Mouse (Mus musculus) monocyte, adult 5-6 weeks (primary cell): ENCODE results near the gene Nyap1. TPM values are rescaled to one million over a fixed set of nuclear protein-coding genes. Genes with fewer than 3 reads are reported as not detected.

ENCODE experiments used
- ATAC-seq: fragments of 153-309, 156-312 bp; replicated peaks from 2 replicates; pipeline ENCODE4 v1.8.0; 2017; ENCODE audit warnings: mild to moderate bottlenecking; ENCODE audit not compliant: low TSS enrichment, insufficient number of reproducible peaks, severe bottlenecking, poor library complexity, low FRiP score
- total RNA-seq: library from RNA; stranded (forward); fragments of 200-1000, 200-491, 200-594 nt; gene quantifications from 3 replicates; pipeline ENCODE4 v1.2.3, GENCODE M21; 2017

The Nyap1 gene
- total RNA-seq, 1 experiment from 2014 or later = 0.19 TPM

- ATAC-seq = no peak
Observed at GRCm38 (mm10) chr5:137719088-137719487, 22.3 kb downstream of the Nyap1 start.

- peak; percentile 89 for ATAC-seq
Observed at GRCm38 (mm10) chr5:137718020-137718790, 23.2 kb downstream of the Nyap1 start.

DNA sequence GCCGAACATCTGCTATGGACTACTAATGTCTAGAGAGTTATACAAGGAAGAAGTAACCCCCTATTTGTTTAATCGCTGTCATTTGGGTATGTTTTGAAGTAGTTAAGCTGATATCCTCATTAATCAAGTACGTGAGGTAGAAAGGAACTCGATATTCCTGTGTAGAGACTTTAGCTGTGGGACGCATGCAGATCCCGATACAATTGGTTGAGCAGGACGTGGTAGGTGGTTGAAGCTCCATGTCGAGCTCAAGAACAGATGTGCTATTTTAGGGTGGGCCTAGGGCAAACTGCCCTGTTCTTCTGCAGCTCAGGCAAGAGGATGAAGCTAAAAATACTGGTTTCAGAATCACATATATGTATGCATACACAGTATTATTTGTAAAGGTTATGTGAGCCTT, 25.7 kb downstream of the Nyap1 start:
- no peak for ATAC-seq

GRCm38 (mm10) chr5:137713454-137713853, 28.0 kb downstream of the Nyap1 start:
- no peak for ATAC-seq

GRCm38 (mm10) chr5:137706913-137707633, 34.3 kb downstream of the Nyap1 start:
- peak; percentile 67 for ATAC-seq

GRCm38 (mm10) chr5:137705242-137705641, 36.2 kb downstream of the Nyap1 start:
- peak; percentile 51 for ATAC-seq

DNA sequence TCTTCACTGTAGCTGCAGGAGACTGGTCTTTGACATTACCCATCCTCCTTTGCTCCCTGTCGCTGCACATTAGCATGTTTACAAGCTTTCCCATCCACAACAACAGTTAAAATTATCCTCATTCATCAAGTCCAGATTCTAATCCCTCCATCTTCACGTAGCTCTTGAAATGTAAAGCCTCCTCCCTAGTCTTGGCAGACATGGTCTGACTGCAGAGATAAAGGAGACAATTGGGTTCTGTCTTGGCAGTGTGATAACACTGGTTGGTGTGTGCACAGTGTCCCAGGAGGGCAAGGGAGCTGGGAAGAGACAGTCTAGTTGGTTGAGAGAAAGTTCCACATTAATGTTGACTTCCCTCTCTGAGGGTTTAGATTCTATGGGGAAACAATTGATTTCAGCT, 41.6 kb downstream of the Nyap1 start:
- no peak for ATAC-seq

DNA sequence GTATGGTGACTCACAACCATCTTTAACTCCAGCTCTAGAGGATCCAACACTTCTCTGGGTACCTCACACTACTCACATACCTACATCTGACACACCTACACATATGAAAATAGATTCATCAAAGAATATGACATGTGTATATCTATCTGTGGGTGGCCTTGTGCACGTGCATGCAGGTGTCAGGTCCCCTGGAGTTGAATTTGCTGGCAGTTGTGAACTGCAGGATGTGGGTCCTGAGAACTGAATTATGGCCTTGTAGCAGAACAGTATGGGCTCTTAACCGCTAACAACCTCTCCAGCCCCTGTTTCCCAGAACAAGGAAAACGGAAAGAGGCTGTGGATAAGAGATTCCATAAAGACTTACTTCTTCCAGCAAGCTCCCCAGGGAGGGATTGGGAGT, 42.3 kb downstream of the Nyap1 start:
- no peak for ATAC-seq

DNA sequence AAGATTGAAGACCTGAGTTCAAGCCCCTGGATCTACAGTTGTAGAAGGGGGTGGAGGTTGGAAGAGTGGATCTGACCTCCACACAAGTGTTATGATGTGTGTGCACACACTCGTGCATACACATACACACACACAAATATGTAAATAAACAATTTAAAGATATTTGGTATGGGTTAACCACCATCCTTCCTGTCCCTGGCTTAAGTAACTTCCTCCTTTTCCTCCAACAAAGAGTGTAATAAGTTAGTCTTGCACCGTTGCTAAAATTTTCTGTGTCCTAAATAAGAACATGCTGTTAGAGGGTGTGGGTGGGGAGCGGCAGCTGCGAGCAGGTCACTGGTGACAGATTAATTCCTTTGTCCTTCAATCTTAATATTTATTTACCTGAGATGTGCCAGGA, 45.5 kb downstream of the Nyap1 start:
- peak; percentile 56 for ATAC-seq

DNA sequence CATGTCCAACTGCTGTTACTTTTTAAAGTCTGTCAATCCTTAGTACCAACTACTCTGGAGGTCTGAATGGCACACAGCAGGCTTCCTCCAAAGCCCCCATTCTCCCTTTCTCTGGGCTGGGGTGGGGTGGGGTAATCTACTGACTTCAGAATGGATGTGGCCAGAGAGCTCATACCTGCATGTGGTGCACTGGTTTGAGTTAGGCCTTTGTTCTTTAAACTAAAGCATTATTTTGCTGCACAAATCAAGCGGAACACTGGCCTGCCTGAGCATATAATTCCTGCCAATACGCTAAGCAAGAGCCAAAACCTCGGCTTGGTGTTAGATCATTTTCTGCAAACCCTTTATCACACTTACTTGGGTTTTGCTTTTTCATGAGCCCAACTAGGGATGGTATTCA, 46.6 kb downstream of the Nyap1 start:
- ATAC-seq = no peak

GRCm38 (mm10) chr5:137691881-137692280, 49.5 kb downstream of the Nyap1 start:
- ATAC-seq = no peak

- ATAC-seq = no peak
Observed at GRCm38 (mm10) chr5:137690531-137690930, 50.9 kb downstream of the Nyap1 start.

- no peak for ATAC-seq
Observed at GRCm38 (mm10) chr5:137689974-137690373, 51.4 kb downstream of the Nyap1 start.

- peak; percentile 54 for ATAC-seq
Observed at GRCm38 (mm10) chr5:137686127-137686790, 55.1 kb downstream of the Nyap1 start.

GRCm38 (mm10) chr5:137685653-137686052, 55.8 kb downstream of the Nyap1 start:
- peak; percentile 48 for ATAC-seq

GRCm38 (mm10) chr5:137684294-137685123, 56.9 kb downstream of the Nyap1 start, which contains the start of gene Agfg2:
Gene Agfg2 (minus strand): TSS chr5:137684726.
- peak; percentile 98 for ATAC-seq

GRCm38 (mm10) chr5:137683388-137684293, 57.8 kb downstream of the Nyap1 start:
- no peak for ATAC-seq

DNA sequence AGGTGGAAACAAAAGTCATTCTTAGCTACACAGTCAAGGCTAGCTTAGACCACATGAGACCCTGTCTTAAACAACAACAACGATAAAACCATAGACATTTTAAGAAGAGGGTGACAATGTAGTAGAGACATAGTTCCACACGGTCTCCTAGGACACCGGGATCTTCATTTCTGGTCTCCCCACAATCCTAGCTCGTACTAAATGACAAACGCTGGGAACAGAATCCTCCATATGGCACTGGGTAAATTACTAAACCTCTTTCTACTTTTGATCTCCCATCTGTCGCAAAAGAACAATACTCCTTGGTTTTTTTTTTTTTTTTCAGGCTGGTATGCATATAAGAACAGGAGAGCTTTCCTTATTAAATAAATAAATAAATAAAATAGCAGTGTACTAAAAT, 58.9 kb downstream of the Nyap1 start:
- no peak for ATAC-seq
